Mouse (Mus musculus) kidney, adult 2 months (tissue): ENCODE data around the gene Plekha7. TPM values are rescaled to one million over a fixed set of nuclear protein-coding genes. Genes with fewer than 3 reads are reported as not detected.

Experiments
- DNase-seq: peaks from one replicate; pipeline ENCODE4 v3.0.0; 2021
- H3K27ac ChIP-seq: fragments of 200-500 bp; 2 replicates; pipeline ENCODE4 v1.5.1; 2012; ENCODE audit warnings: low read depth, low read length, control low read depth, inconsistent platforms; ENCODE audit not compliant: insufficient read depth
- H3K27me3 ChIP-seq: fragments of 200-500 bp; replicated peaks from 2 replicates; pipeline ENCODE4 v1.6.1; 2012; ENCODE audit warnings: mild to moderate bottlenecking, moderate library complexity, low read length, inconsistent platforms; ENCODE audit not compliant: control insufficient read depth, insufficient read depth
- H3K36me3 ChIP-seq: fragments of 200-500 bp; 2 replicates; pipeline ENCODE4 v1.6.1; 2012; ENCODE audit warnings: mild to moderate bottlenecking, moderate library complexity, low read length, inconsistent platforms; ENCODE audit not compliant: control insufficient read depth, insufficient read depth
- H3K4me1 ChIP-seq: fragments of 200-500 bp; 2 replicates; pipeline ENCODE4 v1.6.1; 2011; ENCODE audit warnings: low read length; ENCODE audit not compliant: control insufficient read depth, insufficient read depth
- H3K4me3 ChIP-seq: fragments of 200-500 bp; 2 replicates; pipeline ENCODE4 v1.5.1; 2011; ENCODE audit warnings: mild to moderate bottlenecking, low read depth, low read length, control low read depth; ENCODE audit not compliant: insufficient read depth
- CTCF ChIP-seq: fragments of 200-500 bp; conservative IDR thresholded peaks from 2 replicates; pipeline ENCODE4 v1.5.1; 2011; ENCODE audit warnings: low read depth, mild to moderate bottlenecking, control low read depth, low read length, moderate library complexity, mixed read lengths; ENCODE audit not compliant: insufficient read depth, insufficient read length
- POLR2A ChIP-seq: fragments of 200-500 bp; IDR thresholded peaks from one replicate; pipeline ENCODE4 v1.6.1; 2011; ENCODE audit warnings: low read depth, low read length, control low read depth
- WGBS: fragments of 180-500 bp; shearing (Covaris S2); methylation state at CpG from one replicate; pipeline ENCODE4 v1.1.7; 2018; 5-methylcytosine and 5-hydroxymethylcytosine counted together
- polyA plus RNA-seq: library from polyadenylated mRNA; depleted of rRNA; stranded (reverse); fragments of >200 nt; gene quantifications from 2 replicates; pipeline ENCODE4 v1.2.3, GENCODE M21; 2012

The Plekha7 gene
- polyA plus RNA-seq, 1 experiment = 29.5 TPM

DNA sequence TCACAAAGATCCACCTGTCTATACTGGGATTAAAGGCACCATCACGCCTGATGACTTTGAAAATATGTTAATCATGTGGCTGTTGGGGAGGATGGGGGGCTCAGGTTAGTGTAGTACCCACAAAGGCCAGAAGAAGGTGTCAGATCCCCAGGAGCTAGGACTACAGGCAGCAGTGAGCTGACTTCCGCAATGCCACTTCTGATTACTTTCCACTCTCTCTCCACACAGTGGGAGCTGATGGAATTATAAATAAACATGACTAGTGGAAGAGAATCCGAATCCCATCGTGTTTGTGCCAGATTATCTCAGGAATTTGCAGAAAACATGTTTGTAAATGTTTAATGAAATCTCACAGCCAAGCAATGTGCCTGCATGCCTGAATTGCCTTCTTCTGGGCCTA is 46.1 kb downstream of the Plekha7 start:
- Histone ChIP-seq H3K4me1 (peaks cover 60% of the 10 kb centered on the region), H3K4me3 (no peak overlapping the region), H3K27me3 (no peaks in the 10 kb centered on the region), H3K27ac (peak overlapping the region; percentile 82), H3K36me3 (no peaks in the 10 kb centered on the region)
- peak; percentile 83 for DNase-seq
- 20% methylated on average over 4 of the region's 4 CpGs for WGBS
- TF ChIP-seq POLR2A (no peak), CTCF (peak; percentile 57)

- Histone ChIP-seq H3K36me3 (no peaks in the 10 kb centered on the region), H3K4me1 (peaks cover 57% of the 10 kb centered on the region), H3K4me3 (no peak overlapping the region), H3K27me3 (no peaks in the 10 kb centered on the region), H3K27ac (no peak overlapping the region)
- no peak for DNase-seq
- WGBS = 59% methylated on average over 4 of the region's 4 CpGs
- TF ChIP-seq POLR2A = no peak
- peak; percentile 61 for TF ChIP-seq CTCF
Measured at GRCm38 (mm10) chr7:116260826-116261615, 47.2 kb downstream of the Plekha7 start.

DNA sequence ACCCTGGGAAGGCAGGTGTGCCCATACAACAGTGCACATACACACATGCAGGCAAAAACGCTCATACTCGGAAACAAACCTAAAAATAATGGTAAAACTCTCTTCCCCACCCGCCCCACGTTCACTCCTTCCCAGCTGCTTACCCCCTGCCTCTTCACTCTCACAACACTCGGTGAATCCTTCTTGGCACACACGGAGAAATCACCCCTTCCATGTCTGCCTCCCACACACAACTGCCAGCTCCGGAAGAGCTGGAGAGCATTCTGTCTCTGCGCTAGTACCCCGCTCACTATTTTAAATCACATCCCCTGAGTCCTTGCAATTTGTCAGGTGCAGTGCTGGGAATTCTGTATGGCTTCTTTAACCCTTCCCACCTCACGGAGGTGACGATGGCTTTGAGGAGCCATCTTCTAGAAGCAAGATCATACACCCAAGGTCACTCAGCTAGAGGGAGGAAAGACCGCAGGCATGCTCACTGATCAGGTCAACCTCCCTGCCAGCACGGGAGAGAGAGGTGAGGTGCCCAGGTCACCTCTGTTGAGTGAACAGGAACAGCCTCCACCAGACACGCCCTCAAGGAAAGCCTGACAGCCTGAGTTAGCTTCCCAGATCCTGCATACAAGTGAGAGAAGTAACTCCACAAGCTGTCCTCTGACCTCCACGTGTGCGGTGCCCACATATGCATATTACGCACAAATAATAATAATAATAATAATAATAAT is 49.6 kb downstream of the Plekha7 start:
- DNase-seq = peak; percentile 80
- WGBS = 37% methylated on average over 17 of the region's 17 CpGs
- no peaks in the 10 kb centered on the region for H3K27me3 ChIP-seq
- TF ChIP-seq POLR2A (no peak), CTCF (no peak)
- H3K4me3 ChIP-seq = no peak overlapping the region
- peak overlapping the region; percentile 34; the same call in 1 of the 2 replicates for H3K27ac ChIP-seq
- H3K36me3 ChIP-seq = no peaks in the 10 kb centered on the region
- H3K4me1 ChIP-seq = peaks cover 40% of the 10 kb centered on the region

- WGBS = 71% methylated on average over 10 of the region's 10 CpGs
- TF ChIP-seq POLR2A = no peak
- no peak for TF ChIP-seq CTCF
Measured at GRCm38 (mm10) chr7:116257953-116258352, 50.2 kb downstream of the Plekha7 start.

DNA sequence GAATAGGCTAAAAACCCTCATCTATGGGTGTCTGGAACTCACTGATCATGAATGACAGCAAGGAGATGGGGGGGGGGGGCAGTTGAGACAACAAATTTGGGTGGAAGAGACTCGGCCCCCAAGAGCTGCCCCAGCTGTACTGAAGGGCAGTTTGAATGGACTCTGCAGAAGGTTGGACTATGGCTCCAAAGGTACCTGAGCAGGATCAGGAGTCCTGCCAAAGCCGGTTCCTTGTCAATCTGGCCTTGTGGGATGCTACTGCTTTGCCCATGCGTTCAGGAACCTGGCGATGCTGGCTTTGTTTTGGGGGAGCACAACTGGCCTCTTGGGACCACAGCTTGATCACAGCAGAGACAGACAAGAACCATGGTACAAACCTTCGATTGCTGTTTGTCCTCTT is 52.5 kb downstream of the Plekha7 start:
- no peak overlapping the region for H3K4me3 ChIP-seq
- 0 out of 2 replicates have a peak overlapping the region, but pooled peaks have one; percentile 14 for H3K27ac ChIP-seq
- H3K36me3 ChIP-seq = no peaks in the 10 kb centered on the region
- 49% methylated on average over 5 of the region's 5 CpGs for WGBS
- peak; percentile 69 for DNase-seq
- TF ChIP-seq POLR2A (no peak), CTCF (no peak)
- no peaks in the 10 kb centered on the region for H3K27me3 ChIP-seq
- H3K4me1 ChIP-seq = peaks cover 26% of the 10 kb centered on the region

More at GRCm38 (mm10) chr7:116257953-116258352, 50.2 kb downstream of the Plekha7 start:
- Histone ChIP-seq H3K27ac (no peak overlapping the region), H3K36me3 (no peaks in the 10 kb centered on the region), H3K4me1 (peaks cover 34% of the 10 kb centered on the region), H3K4me3 (no peak overlapping the region), H3K27me3 (no peaks in the 10 kb centered on the region)
- DNase-seq = peak; percentile 54

GRCm38 (mm10) chr7:116254660-116255059 is 53.5 kb downstream of the Plekha7 start:
- Histone ChIP-seq H3K4me3 (no peak overlapping the region), H3K36me3 (no peaks in the 10 kb centered on the region), H3K4me1 (peaks cover 22% of the 10 kb centered on the region), H3K27me3 (no peaks in the 10 kb centered on the region), H3K27ac (no peak overlapping the region)
- 91% methylated on average over 5 of the region's 5 CpGs for WGBS
- no peak for TF ChIP-seq POLR2A
- no peak for TF ChIP-seq CTCF
- DNase-seq = no peak

DNA sequence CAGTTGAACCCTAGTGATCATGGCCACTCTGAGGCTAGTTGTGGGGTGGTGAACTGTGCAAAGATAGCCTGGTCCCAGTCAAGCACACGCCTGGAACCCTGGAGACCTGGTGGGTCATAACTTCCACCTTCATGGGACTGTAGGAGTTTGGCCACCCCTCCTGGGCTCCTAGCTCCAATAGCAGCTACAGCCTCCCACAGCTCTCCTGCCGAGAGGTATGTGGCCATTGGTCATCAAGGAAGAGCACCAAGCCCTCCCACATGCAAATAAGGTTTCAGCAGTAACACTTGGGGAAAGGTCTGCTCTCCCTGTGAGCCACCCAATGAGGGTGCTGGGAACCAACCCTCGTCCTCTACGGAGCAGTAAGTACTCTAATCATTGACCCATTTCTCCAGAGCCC is 55.7 kb downstream of the Plekha7 start:
- Histone ChIP-seq H3K27me3 (no peaks in the 10 kb centered on the region), H3K4me3 (no peak overlapping the region), H3K27ac (no peak overlapping the region), H3K36me3 (no peaks in the 10 kb centered on the region), H3K4me1 (peaks cover 9% of the 10 kb centered on the region; the same call in 1 of the 2 replicates)
- WGBS = 49% methylated on average over 4 of the region's 4 CpGs
- TF ChIP-seq POLR2A (no peak), CTCF (no peak)
- peak; percentile 69 for DNase-seq
